Mouse (Mus musculus): ENCODE results near the gene 1810009A15Rik.

The 1810009A15Rik gene

DNA sequence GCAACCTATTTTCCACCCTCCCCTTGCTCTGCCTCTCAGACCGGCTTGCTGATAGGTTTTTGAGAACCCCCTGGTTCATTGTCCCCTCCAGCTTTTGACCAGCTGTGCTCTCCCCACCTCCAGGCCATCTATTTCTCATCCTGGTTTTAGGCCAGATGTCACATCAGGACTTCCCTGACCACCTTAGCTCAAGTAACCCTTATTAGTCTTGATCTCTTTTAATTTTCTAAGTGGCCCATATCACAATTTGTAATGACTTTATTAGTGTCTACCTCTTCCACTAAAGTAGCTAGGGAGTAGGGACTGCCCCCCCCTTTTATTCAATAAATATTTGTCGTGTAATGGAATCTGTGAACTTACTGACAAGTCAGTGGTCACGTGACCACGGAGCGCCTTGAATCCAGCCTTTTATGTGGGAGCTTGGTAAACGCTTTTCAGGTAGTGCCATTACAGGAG, 32.2 kb downstream of the 1810009A15Rik start:
- DNase-seq, result peak in 1 of 2 experiments; percentile 38

GRCm38 (mm10) chr19:8921741-8922140, 33.1 kb downstream of the 1810009A15Rik start:
- DNase-seq, result peak in 1 of 2 experiments; percentile 18

DNA sequence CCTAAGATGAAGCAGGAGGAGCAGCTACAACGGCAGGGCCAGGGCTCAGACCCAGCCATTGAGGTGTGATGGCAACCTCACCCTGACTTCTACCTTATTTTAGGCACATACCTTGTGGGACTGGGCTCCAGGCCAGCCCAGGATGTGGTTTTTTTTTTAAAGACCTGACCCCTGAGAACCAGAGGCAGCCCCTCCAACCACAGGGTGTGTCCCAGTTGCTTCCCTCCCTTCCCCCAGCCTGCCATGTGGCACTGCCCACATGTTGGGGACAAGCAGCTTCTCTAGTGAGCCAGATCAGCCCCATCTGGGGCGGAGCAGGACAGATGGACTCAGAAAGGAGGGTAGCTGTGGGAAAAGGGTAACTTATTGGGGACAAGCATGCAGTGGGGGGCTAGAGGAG, 38.1 kb downstream of the 1810009A15Rik start:
- no peak for DNase-seq

DNA sequence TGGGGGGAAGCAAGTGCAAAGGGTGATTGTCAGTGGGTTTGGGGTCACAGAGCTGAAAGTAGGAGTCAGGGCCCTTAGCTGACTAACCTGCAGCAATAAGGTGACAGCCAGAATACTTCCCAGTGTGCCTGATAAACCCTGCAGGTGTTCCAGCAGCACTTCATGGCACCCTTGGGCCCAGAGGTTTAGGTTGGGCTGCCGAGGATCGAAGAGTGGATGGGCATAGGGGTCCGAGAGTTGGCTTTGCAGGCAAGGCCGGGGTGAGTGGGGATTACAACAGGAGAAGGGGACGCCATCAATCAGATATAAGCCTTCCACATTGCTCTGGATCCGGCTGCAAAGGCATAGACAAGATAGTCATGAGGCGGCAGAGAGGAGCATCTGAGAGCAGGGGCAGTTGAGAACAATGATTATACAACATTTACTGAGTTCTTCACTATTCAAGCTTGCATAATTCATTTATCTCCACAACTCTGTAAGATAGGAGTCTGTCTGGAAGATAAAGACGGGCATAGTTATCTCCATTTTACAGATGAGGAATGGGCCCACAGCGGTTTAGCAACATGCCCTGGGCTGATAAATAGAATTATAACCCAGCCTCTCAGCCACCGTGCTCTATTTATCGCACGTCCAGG, 39.4 kb downstream of the 1810009A15Rik start:
- DNase-seq, result no peak

DNA sequence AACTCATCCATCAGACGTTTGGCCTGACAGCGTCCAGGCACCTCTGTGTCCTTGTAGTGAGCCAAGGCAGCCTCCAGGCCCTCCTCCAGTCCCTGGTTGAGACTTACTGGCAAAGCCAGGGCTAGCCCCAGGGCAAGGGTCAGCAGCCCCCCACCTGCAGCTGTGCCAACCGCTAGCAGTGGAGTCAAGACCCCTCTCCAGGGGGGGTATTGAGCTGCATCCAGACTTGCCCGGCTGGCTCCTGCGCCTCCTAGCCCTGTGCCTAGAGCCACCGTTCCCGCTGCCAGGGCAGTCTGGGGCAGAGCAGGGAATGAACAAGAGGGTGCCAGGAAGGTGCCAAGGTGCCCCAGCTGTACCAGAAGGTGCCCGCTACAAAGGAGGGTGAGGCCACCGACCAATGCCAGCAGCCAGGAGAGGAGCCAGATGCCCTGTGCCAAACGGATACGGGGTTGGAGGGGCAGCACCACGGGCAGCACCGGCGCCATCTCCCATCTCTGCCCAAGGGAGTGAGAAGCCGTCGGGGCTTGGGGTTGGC, 40.1 kb downstream of the 1810009A15Rik start:
- DNase-seq, result peak; percentile 58 to 64

DNA sequence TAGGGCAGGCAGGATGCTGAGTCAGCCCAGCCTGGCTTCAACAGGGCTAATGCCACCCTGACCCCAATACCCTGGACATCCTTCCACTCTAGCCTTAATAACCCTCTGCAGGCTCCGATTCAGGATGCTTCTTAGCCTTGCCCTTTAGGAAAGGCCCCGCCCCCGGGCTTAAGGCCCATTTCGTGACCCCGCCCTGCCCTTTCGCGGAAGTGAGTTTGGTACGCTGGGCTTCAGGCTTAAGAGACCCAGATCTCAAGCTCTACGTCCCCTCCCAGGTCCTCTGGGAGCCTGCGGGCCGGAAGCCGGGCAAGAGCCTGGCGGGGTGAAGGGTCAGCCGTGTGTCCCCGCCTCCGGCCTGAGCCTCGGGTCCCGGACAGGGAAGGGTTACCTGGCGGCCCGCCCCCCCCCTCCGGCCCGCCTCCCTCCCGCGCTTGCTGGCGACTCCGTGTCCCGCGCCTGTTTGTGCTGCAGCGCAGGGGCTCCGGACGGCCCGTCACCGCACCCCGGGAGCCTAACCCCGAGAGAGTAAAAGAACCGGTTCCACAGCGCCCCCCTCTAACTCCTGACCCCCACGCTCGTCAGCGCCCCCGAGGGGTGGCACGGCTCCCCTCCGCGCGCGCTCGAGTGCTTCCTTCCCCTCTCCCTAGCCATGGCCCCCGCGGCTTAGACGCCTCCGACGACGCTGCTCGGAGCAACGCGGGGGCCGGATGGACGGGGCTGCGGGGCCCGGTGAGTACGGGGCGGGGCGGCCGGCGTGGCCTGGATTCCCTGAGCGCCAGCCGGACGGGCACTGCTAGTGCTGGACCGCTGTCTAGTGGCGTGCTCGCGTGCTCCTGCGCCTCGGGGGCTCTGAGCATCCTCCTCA, 40.8 kb downstream of the 1810009A15Rik start, which contains the start of the genes Rom1 and Eml3:
Gene Rom1, minus strand, starts transcription at position 133 of the 865 bp plus-strand sequence.
Gene Eml3, plus strand, starts transcription at position 329 of the 865 bp plus-strand sequence.
- DNase-seq, result peak; percentile 67 to 80

DNA sequence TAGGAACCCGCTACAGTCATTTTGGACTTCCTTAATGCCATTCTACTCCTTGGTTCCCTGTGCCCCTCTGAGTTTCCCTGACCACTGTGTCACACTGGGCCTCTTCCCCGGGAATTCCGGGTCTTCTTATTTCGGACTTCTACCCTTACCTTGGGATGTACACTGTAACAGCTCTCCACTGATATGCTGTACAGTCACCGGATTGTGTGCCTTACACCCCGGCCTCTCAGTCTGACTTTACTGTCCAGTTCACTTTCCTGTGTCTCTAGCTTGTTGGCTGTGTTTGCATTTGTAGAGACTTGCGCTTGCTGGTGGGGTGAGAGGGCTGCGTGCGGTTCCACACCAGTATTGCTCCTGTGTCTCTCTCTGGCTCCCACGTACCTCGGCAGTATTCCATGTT, 41.5 kb downstream of the 1810009A15Rik start:
- DNase-seq, result no peak

DNA sequence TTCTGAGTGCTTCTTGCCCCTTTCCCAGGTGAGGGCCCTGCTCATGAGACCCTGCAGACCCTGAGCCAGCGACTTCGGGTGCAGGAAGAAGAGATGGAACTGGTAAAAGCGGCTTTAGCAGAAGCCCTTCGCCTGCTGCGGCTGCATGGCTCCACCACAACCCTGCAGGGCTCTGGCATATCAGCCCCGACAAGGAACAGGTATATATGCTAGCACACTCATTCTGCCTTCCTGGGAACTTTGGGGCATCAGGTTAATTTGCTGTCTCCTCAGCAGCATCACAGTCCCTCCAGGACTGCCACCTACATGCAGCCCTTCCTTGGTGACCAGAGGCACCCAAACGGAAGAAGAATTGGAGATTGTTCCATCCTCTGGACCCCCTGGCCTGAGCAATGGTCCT, 42.1 kb downstream of the 1810009A15Rik start:
- no peak for DNase-seq

DNA sequence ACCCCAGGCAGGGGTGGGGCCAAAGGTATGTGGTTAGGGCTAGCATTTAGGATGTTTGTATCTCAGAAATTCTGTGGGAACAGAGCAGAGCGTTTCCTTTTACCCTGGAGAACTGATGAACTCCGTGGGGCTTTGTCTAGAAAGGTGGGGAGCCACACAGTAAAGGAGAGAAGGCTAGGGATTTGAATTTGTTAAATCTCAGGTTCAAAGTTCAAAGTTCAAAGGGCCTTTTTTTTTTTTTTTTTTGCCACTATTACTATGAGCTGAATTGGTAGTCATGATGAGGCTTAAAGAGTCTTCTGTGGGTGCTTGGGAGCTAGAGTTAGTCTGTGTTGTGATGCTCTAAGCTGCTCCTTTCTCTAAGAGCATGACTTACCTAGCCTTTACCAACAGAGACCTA, 48.1 kb downstream of the 1810009A15Rik start:
- no peak for DNase-seq
